Mouse (Mus musculus) neural tube, embryonic 14.5 days (tissue): ENCODE data around the gene Spg21. TPM values are rescaled to one million over a fixed set of nuclear protein-coding genes. Genes with fewer than 3 reads are reported as not detected.

ENCODE experiments used
- ATAC-seq: fragments of 200-750 bp; cut with Nextera tagmentation; 2 replicates; pipeline ENCODE4 v1.8.0; 2017; ENCODE audit warnings: low read depth, mild to moderate bottlenecking, moderate TSS enrichment, moderate library complexity
- H3K27ac ChIP-seq: fragments of 300-500 bp; sonication (generic); 2 replicates; pipeline ENCODE4 v1.5.1; 2014; ENCODE audit warnings: low read depth, mild to moderate bottlenecking, control low read depth, low read length, moderate library complexity, mixed read lengths
- H3K27me3 ChIP-seq: fragments of 300-500 bp; sonication (generic); 2 replicates; pipeline ENCODE4 v1.6.1; 2014; ENCODE audit warnings: low read length; ENCODE audit not compliant: control insufficient read depth, insufficient read depth
- H3K36me3 ChIP-seq: fragments of 300-500 bp; sonication (generic); 2 replicates; pipeline ENCODE4 v1.6.1; 2014; ENCODE audit warnings: low read length, mixed read lengths; ENCODE audit not compliant: control insufficient read depth, insufficient read depth
- H3K4me1 ChIP-seq: fragments of 300-500 bp; sonication (generic); 2 replicates; pipeline ENCODE4 v1.6.1; 2014; ENCODE audit warnings: low read length; ENCODE audit not compliant: control insufficient read depth, insufficient read depth
- H3K4me2 ChIP-seq: fragments of 300-500 bp; sonication (generic); 2 replicates; pipeline ENCODE4 v1.6.1; 2014; ENCODE audit warnings: mild to moderate bottlenecking, low read depth, low read length, control low read depth
- H3K4me3 ChIP-seq: fragments of 300-500 bp; sonication (generic); 2 replicates; pipeline ENCODE4 v1.5.1; 2014; ENCODE audit warnings: low read depth, low read length, control low read depth, mixed read lengths
- H3K9ac ChIP-seq: fragments of 300-500 bp; sonication (generic); replicated peaks from 2 replicates; pipeline ENCODE4 v1.6.1; 2014; ENCODE audit warnings: low read depth, mild to moderate bottlenecking, control low read depth, low read length, mixed read lengths
- H3K9me3 ChIP-seq: fragments of 300-500 bp; sonication (generic); 2 replicates; pipeline ENCODE4 v1.6.1; 2016; ENCODE audit warnings: low read length; ENCODE audit not compliant: control insufficient read depth
- WGBS: fragments of 180-500 bp; shearing (Covaris S2); extraction: QIAGEN DNeasy Blood & Tissue Kit; methylation state at CpG from one replicate; pipeline ENCODE4 v1.1.7; 2014; 5-methylcytosine and 5-hydroxymethylcytosine counted together
- polyA plus RNA-seq: library from polyadenylated mRNA; unstranded; fragments of >200 nt; fragmentation: Nextera tagmentation; extraction: Ambion mirVana; gene quantifications from 2 replicates; pipeline ENCODE4 v1.2.1, GENCODE M21; 2014

Spg21 gene
- polyA plus RNA-seq, 1 experiment from 2014 or later, result 131 TPM

DNA sequence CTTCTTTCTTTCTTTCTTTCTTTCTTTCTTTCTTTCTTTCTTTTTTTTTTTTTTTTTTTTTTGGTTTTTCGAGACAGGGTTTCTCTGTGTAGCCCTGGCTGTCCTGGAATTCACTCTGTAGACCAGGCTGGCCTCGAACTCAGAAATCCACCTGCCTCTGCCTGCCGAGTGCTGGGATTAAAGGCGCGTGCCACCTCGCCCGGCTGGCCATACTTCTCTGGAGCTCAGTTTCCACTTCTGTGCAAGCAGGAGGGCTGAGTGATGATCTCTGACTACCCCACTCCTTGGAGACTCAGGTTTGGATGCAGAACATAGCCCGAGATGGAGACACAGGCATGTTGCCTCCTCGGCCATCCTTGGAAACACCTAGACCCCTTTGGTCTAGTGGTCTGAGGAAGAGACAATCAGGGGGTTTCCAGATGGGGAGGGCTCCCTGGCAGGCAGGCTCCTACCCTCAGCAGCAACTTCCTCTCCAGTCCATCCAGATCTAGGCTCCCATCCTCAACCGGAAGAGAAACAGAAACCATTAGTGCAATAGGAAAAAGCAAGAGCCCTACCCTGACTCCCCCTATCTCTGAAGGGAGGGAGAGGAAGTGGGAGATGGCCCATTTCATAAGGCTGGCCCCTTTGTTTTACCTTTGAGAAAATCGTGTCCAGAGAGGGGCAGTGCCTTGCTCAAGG lies 75.2 kb downstream of the Spg21 start:
- ATAC-seq, result no peak
- no peaks in the 10 kb centered on the region for H3K36me3 ChIP-seq
- no peaks in the 10 kb centered on the region for H3K27me3 ChIP-seq
- H3K4me3 ChIP-seq, result no peak overlapping the region
- H3K9me3 ChIP-seq, result no peaks in the 10 kb centered on the region
- H3K27ac ChIP-seq, result no peak overlapping the region
- 89% methylated on average over 10 of the region's 11 CpGs for WGBS
- no peaks in the 10 kb centered on the region for H3K4me1 ChIP-seq
- no peak overlapping the region for H3K9ac ChIP-seq
- H3K4me2 ChIP-seq, result no peak overlapping the region

DNA sequence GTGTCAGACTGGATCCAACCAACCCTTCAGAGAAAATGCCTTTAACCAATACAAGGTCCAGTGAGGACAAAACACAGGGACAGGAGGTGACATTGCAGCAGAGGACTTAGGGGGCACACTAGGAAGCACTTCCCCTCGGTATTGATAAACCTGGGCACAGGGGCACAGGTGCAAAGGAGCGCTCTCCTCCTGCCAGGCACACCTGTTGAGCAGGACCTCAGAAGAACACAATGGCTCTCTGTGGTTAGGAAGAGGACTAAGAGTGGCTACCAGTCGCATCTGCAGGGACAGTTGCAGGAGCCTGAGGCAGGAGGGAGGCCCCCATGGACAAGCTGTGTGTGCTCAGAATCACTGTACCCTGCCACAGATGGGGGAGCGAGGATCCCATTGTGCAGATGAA lies 75.7 kb downstream of the Spg21 start:
- Histone ChIP-seq H3K4me3 (no peak overlapping the region), H3K9ac (no peak overlapping the region), H3K27me3 (no peaks in the 10 kb centered on the region), H3K4me1 (no peaks in the 10 kb centered on the region), H3K4me2 (no peak overlapping the region), H3K9me3 (no peaks in the 10 kb centered on the region), H3K36me3 (no peaks in the 10 kb centered on the region), H3K27ac (no peak overlapping the region)
- WGBS, result 88% methylated on average over 4 of the region's 4 CpGs
- ATAC-seq, result no peak

Other genes with a start within 250 kb of the Spg21 start
- 0.23 and 0.57 TPM in 2 replicates for gene Cilp, start 195.8 kb upstream of the Spg21 start, polyA plus RNA-seq
- 40.5 and 43.1 TPM in 2 replicates for gene Clpx, start 166.7 kb upstream of the Spg21 start, polyA plus RNA-seq
- 12.3 and 12.5 TPM in 2 replicates for gene Pdcd7, start 114.8 kb upstream of the Spg21 start, polyA plus RNA-seq
- gene Ubap1l, start 99.9 kb upstream of the Spg21 start, polyA plus RNA-seq, result 3.7 and 7.2 TPM in 2 replicates
- 0.31 and 0.63 TPM in 2 replicates for gene Kbtbd13, start 69.3 kb upstream of the Spg21 start, polyA plus RNA-seq
- gene Rasl12, start 62.4 kb upstream of the Spg21 start, polyA plus RNA-seq, result 5.6 and 8.2 TPM in 2 replicates
- gene Slc51b, start 38.0 kb upstream of the Spg21 start, polyA plus RNA-seq, result not detected in 2 replicates
- 24.3 and 25.6 TPM in 2 replicates for gene Mtfmt, start 25.2 kb upstream of the Spg21 start, polyA plus RNA-seq
- gene Ankdd1a, start 59.2 kb downstream of the Spg21 start, polyA plus RNA-seq, result 0.81 and 1.2 TPM in 2 replicates
- gene Plekho2, start 119.1 kb downstream of the Spg21 start, polyA plus RNA-seq, result 2.4 and 5.2 TPM in 2 replicates
- gene Pif1, start 126.2 kb downstream of the Spg21 start, polyA plus RNA-seq, result 0.75 and 1.0 TPM in 2 replicates
- 2.5 and 3.9 TPM in 2 replicates for gene Rbpms2, start 168.7 kb downstream of the Spg21 start, polyA plus RNA-seq
- gene Oaz2, start 207.1 kb downstream of the Spg21 start, polyA plus RNA-seq, result 254 and 315 TPM in 2 replicates